Mouse (Mus musculus) adrenal gland, postnatal 10 days (tissue): ENCODE data around the gene Calml3. TPM values are rescaled to one million over a fixed set of nuclear protein-coding genes. Genes with fewer than 3 reads are reported as not detected.
"Not testable (repeated sequence)": the region's sequence is repeated elsewhere in the genome, so short reads cannot be mapped to it uniquely, and the experiment has no call there.

ENCODE experiments used
- DNase-seq: peaks from one replicate; pipeline ENCODE4 v3.0.0; 2021; ENCODE audit warnings: mixed read lengths
- long read RNA-seq, 2 experiments: library from polyadenylated mRNA; stranded (forward); transcript quantifications; one replicate each; pipeline ENCODE4 v2.0.0; 2021
- total RNA-seq, 2 experiments: library from RNA; stranded (reverse); gene quantifications; 2 replicates each; pipeline ENCODE4 v1.2.3; 2021

Gene Calml3
- not detected for total RNA-seq
- long read RNA-seq, experiment 1 = 0 reads
- long read RNA-seq, experiment 2 = 0 reads

GRCm38 (mm10) chr13:3804186-3804585 lies at the start of gene Calml3:
Gene Calml3, minus strand, starts transcription at chr13:3804316.
- peak; percentile 6 for DNase-seq

GRCm38 (mm10) chr13:3850330-3850729 lies 46.2 kb upstream of the Calml3 start:
- DNase-seq = no peak

GRCm38 (mm10) chr13:3840662-3841061 lies 36.5 kb upstream of the Calml3 start:
- not testable (repeated sequence) for DNase-seq

GRCm38 (mm10) chr13:3837312-3837807 lies 33.2 kb upstream of the Calml3 start, which contains the start of gene Calm4:
Gene Calm4, plus strand, starts transcription at chr13:3837757.
- not testable (repeated sequence) for DNase-seq

GRCm38 (mm10) chr13:3833644-3834043 lies 29.5 kb upstream of the Calml3 start:
- DNase-seq = not testable (repeated sequence)

- no peak for DNase-seq
These were observed 28.3 kb upstream of the Calml3 start for GRCm38 (mm10) chr13:3832450-3832849.

GRCm38 (mm10) chr13:3831994-3832393 lies 27.9 kb upstream of the Calml3 start:
- no peak for DNase-seq

GRCm38 (mm10) chr13:3831546-3831945 lies 27.4 kb upstream of the Calml3 start:
- no peak for DNase-seq

- no peak for DNase-seq
These were observed 21.6 kb upstream of the Calml3 start for GRCm38 (mm10) chr13:3825726-3826125.

- DNase-seq = no peak
These were observed 18.0 kb upstream of the Calml3 start for GRCm38 (mm10) chr13:3822105-3822504.

GRCm38 (mm10) chr13:3818740-3819076 lies 14.6 kb upstream of the Calml3 start:
- DNase-seq = no peak

- no peak for DNase-seq
These were observed 14.1 kb upstream of the Calml3 start for GRCm38 (mm10) chr13:3818012-3818739.

GRCm38 (mm10) chr13:3807131-3807827 lies 3.2 kb upstream of the Calml3 start:
- DNase-seq = no peak

GRCm38 (mm10) chr13:3805638-3806037 lies 1.5 kb upstream of the Calml3 start:
- DNase-seq = no peak

- peak; percentile 10 for DNase-seq
These were observed 1.0 kb upstream of the Calml3 start for GRCm38 (mm10) chr13:3805132-3805531.

- no peak for DNase-seq
These were observed 4.7 kb downstream of the Calml3 start for GRCm38 (mm10) chr13:3799386-3799785.

GRCm38 (mm10) chr13:3798751-3799150 lies 5.4 kb downstream of the Calml3 start:
- no peak for DNase-seq

GRCm38 (mm10) chr13:3796649-3797048 lies 7.5 kb downstream of the Calml3 start:
- no peak for DNase-seq

- DNase-seq = no peak
These were observed 14.6 kb downstream of the Calml3 start for GRCm38 (mm10) chr13:3789531-3789930.

- DNase-seq = no peak
These were observed 15.5 kb downstream of the Calml3 start for GRCm38 (mm10) chr13:3788588-3788987.

- DNase-seq = no peak
These were observed 16.5 kb downstream of the Calml3 start for GRCm38 (mm10) chr13:3787644-3788043.

- peak; percentile 33 for DNase-seq
These were observed 17.0 kb downstream of the Calml3 start for GRCm38 (mm10) chr13:3787102-3787501.

GRCm38 (mm10) chr13:3783621-3784020 lies 20.5 kb downstream of the Calml3 start:
- no peak for DNase-seq

- no peak for DNase-seq
These were observed 21.6 kb downstream of the Calml3 start for GRCm38 (mm10) chr13:3782499-3782898.
